Mouse (Mus musculus): ENCODE measurements around the gene 1700019N19Rik.
A peak's percentile ranks its signal among the peaks of the same experiment; 100 is the strongest.

The 1700019N19Rik gene

GRCm38 (mm10) chr19:58794284-58794683 lies at the start of gene 1700019N19Rik:
TSS of gene 1700019N19Rik (minus strand) at chr19:58794461.
- DNase-seq (ENCODE audit: low spot score), result peak; percentile 34

DNA sequence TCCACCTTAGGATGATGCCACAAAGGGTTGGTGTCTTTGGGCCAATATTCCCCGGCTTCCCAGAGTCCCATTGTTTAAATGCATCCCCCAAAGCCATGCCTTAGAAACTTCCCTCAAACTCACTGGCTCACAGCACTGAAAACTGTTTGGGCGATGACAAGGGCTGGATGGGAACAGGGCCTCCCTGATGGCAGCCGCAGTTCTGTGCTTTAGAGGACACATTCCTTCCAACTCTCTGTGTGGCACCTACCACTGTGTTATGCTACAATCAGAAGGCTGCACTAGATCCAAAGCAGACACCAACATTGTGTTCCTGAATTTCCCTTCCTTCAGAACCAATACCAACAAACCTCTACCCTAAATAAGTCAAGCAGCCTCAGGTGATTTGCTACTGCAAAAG lies 49.3 kb upstream of the 1700019N19Rik start:
- no peak for DNase-seq (ENCODE audit: low spot score)

- no peak for DNase-seq (ENCODE audit: low spot score)
These were observed 46.5 kb upstream of the 1700019N19Rik start for GRCm38 (mm10) chr19:58840721-58841271.

DNA sequence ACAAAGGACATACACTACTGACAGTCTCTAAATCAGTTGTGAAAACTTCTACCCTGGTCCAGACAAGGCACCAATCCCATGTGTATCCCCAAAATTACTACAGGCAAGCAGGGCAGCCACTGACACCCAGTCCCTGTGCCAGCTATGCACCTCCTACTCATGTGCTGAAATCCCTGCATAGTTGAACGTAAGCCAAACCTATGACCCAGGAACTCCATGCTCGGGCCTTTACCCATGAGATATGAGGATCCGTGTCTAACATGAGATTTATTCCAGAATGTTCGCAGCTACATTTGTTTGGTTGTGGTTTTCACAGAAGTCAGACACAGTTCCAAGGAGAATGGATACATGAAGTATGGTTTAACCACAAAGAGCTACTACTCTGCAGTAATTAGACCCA lies 45.5 kb upstream of the 1700019N19Rik start:
- no peak for DNase-seq (ENCODE audit: low spot score)

DNA sequence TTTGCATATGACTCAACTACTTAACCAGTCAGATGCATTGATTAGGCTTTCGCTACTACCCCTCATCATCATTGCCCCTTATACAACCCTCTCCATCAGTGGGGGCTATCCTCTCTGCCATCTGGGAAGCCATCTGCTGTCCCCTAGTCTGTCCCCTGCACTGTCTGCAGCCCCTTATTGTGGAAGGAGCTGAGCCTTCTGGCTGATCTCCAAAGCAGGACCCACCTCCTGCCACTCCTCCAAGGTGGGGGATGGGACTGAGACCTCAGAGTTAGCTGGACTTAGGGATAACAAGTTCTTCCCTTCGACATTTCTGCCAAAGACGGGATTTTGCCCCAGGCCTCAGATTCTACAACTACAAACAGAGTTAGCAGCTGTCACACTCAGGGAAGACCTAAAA lies 45.1 kb upstream of the 1700019N19Rik start:
- no peak for DNase-seq (ENCODE audit: low spot score)

GRCm38 (mm10) chr19:58838706-58839105 lies 44.4 kb upstream of the 1700019N19Rik start:
- no peak for DNase-seq (ENCODE audit: low spot score)

GRCm38 (mm10) chr19:58833639-58834180 lies 39.4 kb upstream of the 1700019N19Rik start:
- no peak for DNase-seq (ENCODE audit: low spot score)

GRCm38 (mm10) chr19:58832988-58833387 lies 38.7 kb upstream of the 1700019N19Rik start:
- no peak for DNase-seq (ENCODE audit: low spot score)

- DNase-seq (ENCODE audit: low spot score), result no peak
These were observed 37.1 kb upstream of the 1700019N19Rik start for GRCm38 (mm10) chr19:58831280-58831922.

- no peak for DNase-seq (ENCODE audit: low spot score)
These were observed 35.9 kb upstream of the 1700019N19Rik start for GRCm38 (mm10) chr19:58830182-58830581.

GRCm38 (mm10) chr19:58829575-58829974 lies 35.3 kb upstream of the 1700019N19Rik start:
- DNase-seq (ENCODE audit: low spot score), result no peak

DNA sequence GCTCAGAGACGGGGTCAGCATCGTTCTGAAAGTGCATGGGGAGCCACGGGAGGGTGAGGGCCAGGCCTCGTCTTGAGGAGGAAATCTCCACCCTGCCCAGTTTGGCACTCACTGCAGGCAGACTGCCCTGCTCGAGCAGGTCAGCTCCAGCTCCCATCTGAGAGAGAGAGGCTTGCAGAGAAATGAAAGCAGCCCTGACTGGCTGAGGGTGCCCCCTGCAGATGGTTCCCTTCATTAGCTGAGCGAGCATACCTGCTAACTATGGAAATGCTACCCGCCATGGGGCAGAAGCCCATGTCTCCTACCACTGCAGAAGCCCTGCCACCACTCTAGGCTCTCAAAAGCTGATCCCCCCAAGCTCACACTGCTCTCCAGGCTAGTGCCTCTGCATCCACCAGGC lies 33.4 kb upstream of the 1700019N19Rik start:
- no peak for DNase-seq (ENCODE audit: low spot score)

DNA sequence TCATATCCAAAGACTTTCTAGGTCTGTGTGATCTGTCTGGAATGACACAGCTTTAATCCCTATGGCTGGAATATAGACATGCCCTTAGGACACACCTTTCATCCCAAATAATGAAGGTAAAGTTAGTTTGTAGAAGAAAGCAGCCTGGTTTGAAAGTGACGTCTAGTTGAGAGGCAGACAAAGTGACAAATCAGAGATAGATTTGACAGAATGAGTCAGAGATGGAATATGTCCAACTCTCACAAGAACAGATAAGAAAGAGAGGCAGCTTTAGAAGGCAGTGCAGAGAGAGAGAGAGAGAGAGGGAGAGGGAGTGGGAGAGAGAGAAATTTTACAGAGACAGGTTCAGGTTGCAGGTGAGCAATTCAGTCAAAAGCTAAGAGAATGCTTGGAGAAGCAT lies 30.1 kb upstream of the 1700019N19Rik start:
- no peak for DNase-seq (ENCODE audit: low spot score)

GRCm38 (mm10) chr19:58823301-58823700 lies 29.0 kb upstream of the 1700019N19Rik start:
- DNase-seq (ENCODE audit: low spot score), result no peak

DNA sequence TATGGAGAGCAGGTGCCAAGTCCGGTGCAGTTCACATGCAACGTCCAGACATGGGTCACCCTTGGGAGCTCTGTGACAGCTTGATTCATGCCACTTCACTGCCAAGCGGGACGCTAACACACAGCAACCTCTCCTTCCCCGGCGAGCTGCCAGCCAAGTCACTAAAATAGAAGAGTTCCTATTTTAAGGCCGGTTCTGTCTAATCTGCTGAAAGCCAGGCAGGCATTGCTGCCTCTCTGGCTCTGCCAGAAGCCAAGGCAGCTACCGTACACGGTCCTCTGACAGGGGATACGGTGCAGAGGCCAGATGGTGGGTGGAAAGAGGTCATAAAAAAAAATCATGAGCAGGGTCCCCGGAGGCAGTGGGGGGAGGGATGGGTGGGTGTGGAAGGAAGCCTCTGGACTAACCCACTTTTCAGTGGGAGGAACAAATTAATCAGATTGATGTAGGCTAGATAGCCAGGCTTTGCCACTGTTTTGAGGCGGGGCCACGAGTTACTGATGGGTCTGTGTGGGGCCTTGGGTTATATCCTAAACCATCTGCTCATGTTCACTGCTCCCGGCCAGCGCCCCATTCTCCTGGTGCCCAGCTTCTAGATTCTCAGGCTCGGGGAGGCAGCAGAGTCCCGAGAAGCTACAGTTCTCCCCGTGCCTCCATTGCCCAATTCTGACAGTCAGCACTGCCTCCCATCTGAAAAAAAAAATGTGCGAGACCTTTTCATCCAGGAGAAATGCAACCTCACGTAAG lies 28.4 kb upstream of the 1700019N19Rik start:
- peak; percentile 17 for DNase-seq (ENCODE audit: low spot score)

DNA sequence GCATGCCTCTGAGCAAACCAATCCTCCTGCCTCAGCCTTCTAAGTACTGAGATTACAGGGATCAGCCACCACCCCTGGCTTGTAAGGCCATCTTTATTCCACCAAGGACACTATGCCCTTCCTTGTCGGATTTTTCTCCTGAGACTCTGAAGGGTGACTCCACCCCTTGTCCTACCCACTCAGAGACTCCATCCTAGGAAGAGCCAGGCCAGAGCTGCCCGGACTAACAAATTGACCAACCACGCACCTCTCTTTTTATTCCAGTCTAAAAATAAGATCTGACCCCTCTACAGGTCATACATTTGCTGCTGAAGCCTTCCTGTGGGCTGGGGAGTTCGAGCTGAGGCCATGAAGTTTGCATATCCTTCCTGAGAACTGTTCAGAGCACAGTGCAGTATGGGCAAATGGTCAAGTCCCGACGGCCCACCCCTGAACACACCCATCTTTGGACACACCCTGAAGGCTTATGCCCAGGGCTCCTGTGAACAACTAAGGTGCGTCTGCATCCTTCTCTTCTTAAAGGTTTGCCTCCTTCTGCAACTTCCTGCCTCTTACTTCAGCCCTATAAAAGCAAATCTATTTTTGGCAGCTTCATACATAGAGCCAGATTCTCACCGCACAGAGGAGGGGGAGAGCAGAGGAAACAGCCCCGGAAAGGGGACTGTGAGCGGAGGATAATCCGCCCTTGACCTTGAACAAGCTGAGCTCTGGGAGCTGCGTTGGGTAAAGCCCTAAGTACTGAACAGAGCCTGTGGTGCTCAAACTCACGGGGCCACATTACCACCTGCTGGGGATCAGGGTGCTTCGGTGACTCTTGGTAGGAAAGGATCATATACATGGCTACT lies 24.5 kb upstream of the 1700019N19Rik start:
- no peak for DNase-seq (ENCODE audit: low spot score)

- DNase-seq (ENCODE audit: low spot score), result no peak
These were observed 23.1 kb upstream of the 1700019N19Rik start for GRCm38 (mm10) chr19:58817398-58817797.

DNA sequence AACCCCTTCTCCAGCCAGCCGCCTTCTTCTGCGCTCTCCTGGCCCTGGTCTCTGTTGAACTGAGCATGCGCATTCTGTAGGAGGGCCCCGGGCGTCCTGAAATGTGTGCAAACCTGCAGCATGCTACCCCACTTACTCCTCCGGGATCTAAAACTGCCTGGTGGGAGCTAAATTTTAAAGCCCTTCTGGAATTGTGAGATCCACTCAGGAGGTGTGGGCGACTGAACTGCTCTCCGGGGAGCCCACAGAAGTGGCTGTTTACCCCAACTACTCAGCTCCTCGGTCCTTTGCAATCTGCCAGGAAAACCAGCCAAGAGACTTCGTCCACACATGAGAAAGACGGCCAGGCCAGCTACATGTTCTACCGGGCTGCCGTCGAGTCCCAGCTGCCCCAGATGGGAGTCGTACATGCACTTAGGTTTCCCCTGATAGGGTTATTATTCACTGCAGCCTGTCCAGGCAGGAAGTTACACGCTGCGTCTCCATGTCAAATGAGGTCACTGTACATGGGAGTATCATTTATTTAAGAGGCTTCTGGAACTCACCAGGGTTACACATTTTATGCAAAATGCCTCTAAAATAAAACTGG lies 22.3 kb upstream of the 1700019N19Rik start:
- peak; percentile 28 for DNase-seq (ENCODE audit: low spot score)

GRCm38 (mm10) chr19:58815179-58815922 lies 21.1 kb upstream of the 1700019N19Rik start:
- no peak for DNase-seq (ENCODE audit: low spot score)

DNA sequence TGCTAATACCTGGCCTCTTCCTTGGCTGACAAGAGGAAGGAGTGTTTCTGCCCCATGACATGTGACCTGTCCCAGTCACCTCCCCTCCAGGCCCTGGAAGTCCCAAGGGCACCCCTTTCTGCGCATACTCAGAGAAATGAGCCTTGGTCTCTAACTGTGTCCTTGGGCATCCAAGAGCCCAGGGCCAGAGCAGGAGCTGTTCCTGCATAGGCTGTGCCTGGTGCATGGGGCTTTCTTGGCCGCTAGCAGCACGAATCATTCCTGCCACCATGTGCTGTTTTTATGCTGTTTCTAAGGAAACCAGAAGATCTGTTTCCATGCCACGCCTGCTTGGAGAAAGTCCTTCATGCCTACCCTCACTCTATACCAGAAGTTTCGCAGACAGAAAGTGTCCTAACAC lies 16.3 kb upstream of the 1700019N19Rik start:
- DNase-seq (ENCODE audit: low spot score), result no peak

DNA sequence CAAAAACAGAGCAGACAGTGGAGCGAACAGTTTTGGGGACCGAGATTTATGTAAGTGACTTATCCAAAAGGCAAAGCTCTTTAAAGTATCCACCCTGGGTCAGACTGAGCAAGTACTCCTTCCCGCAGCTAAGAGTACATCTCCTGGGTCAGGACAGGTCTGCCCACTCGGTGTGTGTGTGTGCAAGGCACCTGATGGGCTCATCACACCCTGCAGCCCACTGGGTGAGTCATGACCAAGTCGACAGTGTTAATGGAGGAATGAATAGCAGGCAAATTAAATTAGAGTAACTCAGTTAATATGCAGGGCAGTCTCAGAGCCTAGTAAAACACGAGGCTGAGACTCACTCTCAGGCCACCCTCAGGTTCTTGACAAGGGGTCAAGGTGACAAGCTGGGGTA lies 14.6 kb upstream of the 1700019N19Rik start:
- DNase-seq (ENCODE audit: low spot score), result no peak

All from urinary bladder, postnatal 14 days (tissue).